Mouse (Mus musculus): ENCODE data around the gene Fitm2.

DNA sequence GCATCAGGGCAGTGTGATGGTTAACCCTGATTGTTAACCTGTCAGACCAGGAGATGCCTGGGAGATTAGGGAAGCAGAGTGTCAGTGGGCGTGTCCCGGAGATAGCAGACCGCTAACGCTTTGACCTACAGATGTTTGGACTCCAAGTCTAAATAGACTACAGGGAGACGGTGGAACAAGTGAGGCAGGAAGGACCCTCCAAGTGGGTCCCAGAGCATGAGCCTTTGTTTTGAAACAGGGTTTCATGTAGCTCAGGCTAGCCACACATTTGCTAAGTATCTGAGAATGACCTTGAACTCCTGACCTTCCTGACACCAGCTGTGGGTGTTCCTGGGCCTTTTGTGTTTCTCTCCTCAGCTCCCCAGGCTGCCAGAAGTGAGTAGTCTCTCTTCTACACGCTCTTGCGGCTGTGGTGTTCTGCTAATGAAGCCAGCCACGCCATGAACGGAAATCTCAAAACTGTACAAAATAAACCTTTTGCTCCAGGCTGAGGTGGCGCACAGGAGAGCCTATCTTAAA, 9.1 kb downstream of the Fitm2 start:
- TF ChIP-seq POLR2A (IDR thresholded peaks at IDR 0.05; ENCODE audit: control insufficient read depth, extremely low read depth, insufficient read depth, low read length, poor library complexity) (no peak), CTCF (IDR thresholded peaks at IDR 0.05; ENCODE audit: borderline replicate concordance, control insufficient read depth, extremely low read depth, insufficient read depth, low read length, poor library complexity) (no peak)
